In genomic region chr8:119869616-119870015, GRCm38 (mm10) we compare ENCODE assay signal across 27 mouse cellular contexts. TPM values are rescaled to one million over a fixed set of nuclear protein-coding genes. Genes with fewer than 3 reads are reported as not detected.
DNase-seq lines count a peak whose midpoint lies in the region; ATAC-seq and TF ChIP-seq lines count a peak whose summit lies in the region.
"Had no signal": no experiment of that assay in that cellular context is flagged by ENCODE, and none has a peak within 500 bp of the region (broad histone marks: within the 10 kb centered on the region; RNA-seq: fewer than 3 reads in every experiment).

No protein-coding gene starts in this region.

- no peak overlapping the region for H3K27ac ChIP-seq in lung, embryonic 14.5 days (ENCODE audit: low read depth)
- H3K27ac ChIP-seq: embryonic facial prominence, embryonic 12.5 days; embryonic facial prominence, embryonic 15.5 days; heart, adult 2 months; heart, embryonic 10.5 days; heart, embryonic 13.5 days; hindbrain, embryonic 15.5 days had no signal

- H3K4me2 ChIP-seq in lung, embryonic 14.5 days = no peak overlapping the region
- H3K4me2 ChIP-seq: embryonic facial prominence, embryonic 12.5 days; embryonic facial prominence, embryonic 15.5 days; heart, embryonic 13.5 days; hindbrain, embryonic 15.5 days had no signal

- H3K36me3 ChIP-seq in lung, embryonic 14.5 days (ENCODE audit: insufficient read depth) = peaks cover 41% of the 10 kb centered on the region

- no peaks in the 10 kb centered on the region for H3K4me1 ChIP-seq in lung, embryonic 14.5 days (ENCODE audit: insufficient read depth)
- H3K4me1 ChIP-seq: embryonic facial prominence, embryonic 12.5 days; embryonic facial prominence, embryonic 15.5 days; heart, embryonic 13.5 days; hindbrain, embryonic 15.5 days had no signal

- WGBS in lung, embryonic 14.5 days = 76% methylated on average over 20 of the region's 20 CpGs

- H3K27me3 ChIP-seq in lung, embryonic 14.5 days (ENCODE audit: insufficient read depth, low read length) = no peaks in the 10 kb centered on the region
- H3K27me3 ChIP-seq: embryonic facial prominence, embryonic 15.5 days; hindbrain, embryonic 15.5 days had no signal

- H3K4me3 ChIP-seq in lung, embryonic 14.5 days (ENCODE audit: low read depth, low read length) = no peak overlapping the region
- H3K4me3 ChIP-seq: embryonic facial prominence, embryonic 12.5 days; embryonic facial prominence, embryonic 15.5 days; heart, adult 2 months; heart, embryonic 10.5 days; heart, embryonic 13.5 days; hindbrain, embryonic 15.5 days had no signal

- H3K9ac ChIP-seq in lung, embryonic 14.5 days = no peak overlapping the region
- H3K9ac ChIP-seq: embryonic facial prominence, embryonic 12.5 days; embryonic facial prominence, embryonic 15.5 days; heart, embryonic 13.5 days; hindbrain, embryonic 15.5 days had no signal

- peak; percentile 27 for DNase-seq in lung, embryonic 14.5 days
- no peak for DNase-seq in lung, postnatal 25 days (ENCODE audit: low spot score)
- DNase-seq in ES-CJ7 (ENCODE audit: low read depth, low spot score) = peak; percentile 92
- peak; percentile 53 for DNase-seq in WW6 (ENCODE audit: low read depth, low spot score)
- DNase-seq in testis, postnatal 14 days (ENCODE audit: low spot score) = peak; percentile 58
- DNase-seq in cerebellum, adult 11 months = no peak
- no peak for DNase-seq in heart, adult 11 months
- DNase-seq: adrenal gland, postnatal 10 days; cerebellum, adult 11-12 months; cerebellum, adult 8-10 months; cerebellum, postnatal 10 days; cerebellum, postnatal 36 days; gastrocnemius, postnatal 25 days; heart, adult 2 months; heart, postnatal 14 days; heart, postnatal 4 days; kidney, adult 11 months had no signal

- peaks cover 8% of the 10 kb centered on the region; the same call in 1 of the 2 replicates for H3K9me3 ChIP-seq in lung, embryonic 14.5 days (ENCODE audit: low read depth, low read length)
- H3K9me3 ChIP-seq: hindbrain, embryonic 15.5 days had no signal

- ATAC-seq in lung, embryonic 14.5 days (ENCODE audit: insufficient read depth) = no peak
- ATAC-seq in megakaryocyte progenitor cell, adult 5-6 weeks (replicated peaks; ENCODE audit: poor library complexity) = no peak
- ATAC-seq: activated CD4-positive, CD25-positive, alpha-beta regulatory T cell, adult 4 months; CD4-positive, CD25-positive, alpha-beta regulatory T cell, adult 4 months; forebrain, embryonic 14.5 days had no signal

- no peak for TF ChIP-seq CTCF in lung, embryonic 14.5 days (IDR thresholded peaks at IDR 0.05; ENCODE audit: low read depth)

RNA-seq across cellular contexts. Expression of gene Klhl36, which starts 7.5 kb away (rescaled TPM):
- 11.5 and 11.8 TPM in 2 replicates for polyA plus RNA-seq in lung, embryonic 14.5 days (2014; fragmentation: Nextera tagmentation; extraction: Ambion mirVana)
- 1.2 and 2.2 TPM in 2 replicates for total RNA-seq in megakaryocyte progenitor cell, adult 5-6 weeks (2015)
- total RNA-seq in megakaryocyte progenitor cell, adult 5-6 weeks (2017) = 3.3 and 8.0 TPM in 2 replicates

RNA-seq across cellular contexts. Expression of gene Cotl1, which starts 29.3 kb away (rescaled TPM):
- 201 and 204 TPM in 2 replicates for polyA plus RNA-seq in lung, embryonic 14.5 days (2014; fragmentation: Nextera tagmentation; extraction: Ambion mirVana)
- 88.7 and 123 TPM in 2 replicates for total RNA-seq in megakaryocyte progenitor cell, adult 5-6 weeks (2015)
- total RNA-seq in megakaryocyte progenitor cell, adult 5-6 weeks (2017) = 101 and 127 TPM in 2 replicates

RNA-seq across cellular contexts. Expression of gene Usp10, which starts 40.5 kb away (rescaled TPM):
- 142 and 155 TPM in 2 replicates for polyA plus RNA-seq in lung, embryonic 14.5 days (2014; fragmentation: Nextera tagmentation; extraction: Ambion mirVana)
- 71.9 and 73.0 TPM in 2 replicates for total RNA-seq in megakaryocyte progenitor cell, adult 5-6 weeks (2015)
- total RNA-seq in megakaryocyte progenitor cell, adult 5-6 weeks (2017) = 43.7 and 80.3 TPM in 2 replicates

RNA-seq across cellular contexts. Expression of gene Gm20388, which starts 41.0 kb away (rescaled TPM):
- polyA plus RNA-seq in lung, embryonic 14.5 days (2014; fragmentation: Nextera tagmentation; extraction: Ambion mirVana) = not detected in 2 replicates
- 18.6 and 18.7 TPM in 2 replicates for total RNA-seq in megakaryocyte progenitor cell, adult 5-6 weeks (2015)
- total RNA-seq in megakaryocyte progenitor cell, adult 5-6 weeks (2017) = 14.7 TPM in 1 of 2 replicates, not detected in the other
- polyA plus RNA-seq: embryonic facial prominence, embryonic 12.5 days; forebrain, embryonic 11.5 days; heart, embryonic 13.5 days had no signal

Comparison
In these comparisons a context has a peak if more than half of its experiments do, and no peak if none do; other contexts are left out.
1. DNase-seq: peak in lung, embryonic 14.5 days (single experiment), ES-CJ7 (single experiment), WW6 (single experiment) and testis, postnatal 14 days (single experiment); none in lung, postnatal 25 days (single experiment), cerebellum, adult 11 months (single experiment) and heart, adult 11 months (single experiment).